Mouse (Mus musculus) forebrain, embryonic 16.5 days (tissue): ENCODE results near the gene Lztfl1. TPM values are rescaled to one million over a fixed set of nuclear protein-coding genes. Genes with fewer than 3 reads are reported as not detected.
A peak's percentile ranks its signal among the peaks of the same experiment; 100 is the strongest.
"Not testable (repeated sequence)": the region's sequence is repeated elsewhere in the genome, so short reads cannot be mapped to it uniquely, and the experiment has no call there.

ENCODE experiments used
- ATAC-seq: fragments of 200-750 bp; cut with Nextera tagmentation; 2 replicates; pipeline ENCODE4 v1.8.0; 2017; ENCODE audit warnings: mild to moderate bottlenecking, moderate library complexity
- H3K27ac ChIP-seq: fragments of 300-500 bp; sonication (generic); 2 replicates; pipeline ENCODE4 v1.5.1; 2014; ENCODE audit warnings: low read length, control low read depth
- H3K27me3 ChIP-seq: fragments of 300-500 bp; sonication (generic); replicated peaks from 2 replicates; pipeline ENCODE4 v1.6.1; 2014; ENCODE audit warnings: low read length; ENCODE audit not compliant: control insufficient read depth, insufficient read depth
- H3K36me3 ChIP-seq: fragments of 300-500 bp; sonication (generic); 2 replicates; pipeline ENCODE4 v1.6.1; 2014; ENCODE audit not compliant: control insufficient read depth, insufficient read depth
- H3K4me1 ChIP-seq: fragments of 300-500 bp; sonication (generic); replicated peaks from 2 replicates; pipeline ENCODE4 v1.6.1; 2014; ENCODE audit warnings: low read length; ENCODE audit not compliant: control insufficient read depth, insufficient read depth
- H3K4me2 ChIP-seq: fragments of 300-500 bp; sonication (generic); 2 replicates; pipeline ENCODE4 v1.6.1; 2014; ENCODE audit warnings: mild to moderate bottlenecking, low read length, control low read depth
- H3K4me3 ChIP-seq: fragments of 300-500 bp; sonication (generic); replicated peaks from 2 replicates; pipeline ENCODE4 v1.5.1; 2014; ENCODE audit warnings: mild to moderate bottlenecking, low read length, control low read depth
- H3K9ac ChIP-seq: fragments of 300-500 bp; sonication (generic); replicated peaks from 2 replicates; pipeline ENCODE4 v1.6.1; 2014; ENCODE audit warnings: low read depth, low read length, control low read depth
- H3K9me3 ChIP-seq: fragments of 300-500 bp; sonication (generic); 2 replicates; pipeline ENCODE4 v1.6.1; 2016; ENCODE audit warnings: low read length; ENCODE audit not compliant: control insufficient read depth
- WGBS: fragments of 180-500 bp; shearing (Covaris S2); extraction: QIAGEN DNeasy Blood & Tissue Kit; methylation state at CpG from one replicate; pipeline ENCODE4 v1.1.7; 2014; 5-methylcytosine and 5-hydroxymethylcytosine counted together
- polyA plus RNA-seq: library from polyadenylated mRNA; unstranded; fragments of >200 nt; fragmentation: Nextera tagmentation; extraction: Ambion mirVana; gene quantifications from 2 replicates; pipeline ENCODE4 v1.2.1, GENCODE M21; 2015

Gene Lztfl1
- polyA plus RNA-seq, 1 experiment from 2014 or later = 55.8 TPM

DNA sequence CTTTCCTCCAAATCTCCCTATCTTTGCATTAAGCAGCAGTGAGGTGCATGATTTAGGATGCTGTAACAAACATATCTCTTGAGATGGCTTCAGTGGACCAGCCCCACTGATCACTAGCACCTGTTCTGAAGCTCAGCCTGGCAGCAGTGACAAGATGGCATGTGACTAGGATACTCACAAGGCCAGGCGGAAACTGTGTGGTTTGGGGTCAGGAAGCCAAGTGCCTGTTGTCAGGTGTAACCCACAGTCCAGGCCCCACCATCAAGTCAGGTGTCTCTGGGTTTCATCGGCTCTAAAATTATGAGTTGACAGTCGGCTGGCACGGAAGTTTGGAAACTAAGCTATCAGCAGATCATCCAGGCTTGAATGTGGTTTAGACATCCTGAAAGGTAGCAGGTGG, 36.8 kb upstream of the Lztfl1 start:
- Histone ChIP-seq H3K9me3 (no peaks in the 10 kb centered on the region), H3K27ac (no peak overlapping the region), H3K4me1 (no peaks in the 10 kb centered on the region), H3K9ac (no peak overlapping the region), H3K4me3 (no peak overlapping the region), H3K4me2 (no peak overlapping the region), H3K36me3 (no peaks in the 10 kb centered on the region), H3K27me3 (no peaks in the 10 kb centered on the region)
- no peak for ATAC-seq
- 90% methylated on average over 4 of the region's 4 CpGs for WGBS

DNA sequence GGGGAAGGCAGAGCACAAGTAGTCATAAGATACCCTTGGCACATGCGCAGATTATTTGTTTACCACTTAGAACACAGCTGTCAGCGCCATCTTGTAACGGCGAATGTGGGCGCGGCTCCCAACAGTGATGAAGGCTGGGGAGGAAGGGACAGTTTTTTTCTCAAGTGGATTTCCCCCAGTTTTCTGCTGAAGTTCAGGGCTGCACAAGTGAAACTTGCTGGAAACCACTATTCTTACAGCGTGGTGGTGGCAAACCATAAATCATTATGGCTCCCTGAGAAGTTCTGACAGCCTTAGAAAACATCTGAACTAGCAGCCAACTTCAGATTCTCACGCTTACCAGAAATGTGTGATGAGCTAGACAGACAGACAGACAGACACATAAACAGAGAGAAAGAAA, 32.2 kb upstream of the Lztfl1 start:
- not testable (repeated sequence) for H3K27ac ChIP-seq, H3K9me3 ChIP-seq, H3K4me1 ChIP-seq, ATAC-seq, H3K9ac ChIP-seq, H3K36me3 ChIP-seq, H3K27me3 ChIP-seq, H3K4me2 ChIP-seq, H3K4me3 ChIP-seq
- 90% methylated on average over 7 of the region's 8 CpGs for WGBS

DNA sequence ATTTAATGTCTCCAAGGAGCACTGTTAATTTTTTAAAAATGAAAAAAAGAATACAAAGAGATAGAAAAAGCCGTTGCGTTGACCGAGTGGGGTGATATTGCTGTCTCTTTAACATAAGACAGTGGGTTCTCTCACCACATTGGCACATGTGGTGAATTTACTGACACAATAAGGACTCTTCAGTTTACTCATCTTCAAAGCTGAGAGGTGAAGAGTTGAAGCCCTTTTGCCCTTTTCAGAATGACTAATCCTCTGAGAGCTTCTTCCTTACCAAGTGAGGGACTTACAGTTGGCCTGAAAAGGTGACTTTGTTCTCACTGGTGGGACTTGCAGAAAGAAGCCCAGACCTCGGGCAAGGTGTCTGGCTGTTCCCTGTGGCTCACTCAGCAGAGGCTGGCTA, 23.3 kb upstream of the Lztfl1 start:
- no peaks in the 10 kb centered on the region for H3K27me3 ChIP-seq
- H3K27ac ChIP-seq = no peak overlapping the region
- H3K4me3 ChIP-seq = no peak overlapping the region
- 85% methylated on average over 4 of the region's 4 CpGs for WGBS
- no peak for ATAC-seq
- H3K4me2 ChIP-seq = no peak overlapping the region
- H3K9me3 ChIP-seq = no peaks in the 10 kb centered on the region
- H3K9ac ChIP-seq = no peak overlapping the region
- H3K4me1 ChIP-seq = no peaks in the 10 kb centered on the region
- H3K36me3 ChIP-seq = no peaks in the 10 kb centered on the region

DNA sequence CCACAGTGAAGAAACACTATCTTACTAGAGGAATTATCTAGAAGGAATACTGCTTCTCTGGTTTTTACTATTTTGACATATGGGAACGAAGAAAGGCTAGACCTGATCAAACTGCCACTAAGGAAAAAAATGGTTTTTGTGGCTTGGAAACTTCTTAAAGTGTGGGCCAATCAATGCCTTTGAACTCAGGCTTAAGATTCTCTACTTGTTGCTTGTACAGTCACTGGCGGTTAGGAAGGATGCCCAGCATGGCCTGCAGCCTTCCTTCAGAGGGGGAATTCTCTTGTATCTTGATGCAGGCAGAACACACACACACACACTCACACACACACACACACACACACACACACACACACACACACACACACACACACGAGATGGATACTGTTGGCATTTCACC, 16.6 kb upstream of the Lztfl1 start:
- H3K27ac ChIP-seq = no peak overlapping the region
- H3K4me3 ChIP-seq = no peak overlapping the region
- H3K27me3 ChIP-seq = no peaks in the 10 kb centered on the region
- no peaks in the 10 kb centered on the region for H3K9me3 ChIP-seq
- no peak overlapping the region for H3K4me2 ChIP-seq
- ATAC-seq = no peak
- no peaks in the 10 kb centered on the region for H3K36me3 ChIP-seq
- H3K9ac ChIP-seq = no peak overlapping the region
- H3K4me1 ChIP-seq = no peaks in the 10 kb centered on the region
- 78% methylated on average over 3 of the region's 3 CpGs for WGBS

DNA sequence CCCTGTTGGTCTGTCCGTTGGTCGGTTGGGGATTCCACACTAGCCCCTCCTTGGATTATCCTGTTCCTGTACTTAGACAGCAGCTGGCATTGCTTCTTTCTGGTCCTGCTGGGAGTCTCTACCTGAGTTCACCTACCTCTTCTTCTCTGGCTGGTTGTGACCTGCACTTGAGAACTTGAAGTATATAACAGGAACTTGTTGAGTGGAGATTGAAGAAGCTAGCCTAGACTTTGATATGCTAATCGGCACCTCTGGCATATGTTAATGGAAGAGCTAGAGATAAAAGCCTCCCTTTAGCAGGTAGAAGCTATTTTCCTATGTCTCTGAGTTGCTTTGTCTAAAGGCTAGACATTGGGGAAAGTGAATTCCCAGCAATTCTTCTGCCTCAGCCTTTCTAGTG, 13.8 kb upstream of the Lztfl1 start:
- no peak overlapping the region for H3K4me2 ChIP-seq
- WGBS = 79% methylated on average over 3 of the region's 3 CpGs
- H3K27ac ChIP-seq = no peak overlapping the region
- no peak overlapping the region for H3K4me3 ChIP-seq
- H3K27me3 ChIP-seq = no peaks in the 10 kb centered on the region
- no peaks in the 10 kb centered on the region for H3K36me3 ChIP-seq
- H3K4me1 ChIP-seq = no peaks in the 10 kb centered on the region
- H3K9ac ChIP-seq = no peak overlapping the region
- ATAC-seq = no peak
- no peaks in the 10 kb centered on the region for H3K9me3 ChIP-seq

DNA sequence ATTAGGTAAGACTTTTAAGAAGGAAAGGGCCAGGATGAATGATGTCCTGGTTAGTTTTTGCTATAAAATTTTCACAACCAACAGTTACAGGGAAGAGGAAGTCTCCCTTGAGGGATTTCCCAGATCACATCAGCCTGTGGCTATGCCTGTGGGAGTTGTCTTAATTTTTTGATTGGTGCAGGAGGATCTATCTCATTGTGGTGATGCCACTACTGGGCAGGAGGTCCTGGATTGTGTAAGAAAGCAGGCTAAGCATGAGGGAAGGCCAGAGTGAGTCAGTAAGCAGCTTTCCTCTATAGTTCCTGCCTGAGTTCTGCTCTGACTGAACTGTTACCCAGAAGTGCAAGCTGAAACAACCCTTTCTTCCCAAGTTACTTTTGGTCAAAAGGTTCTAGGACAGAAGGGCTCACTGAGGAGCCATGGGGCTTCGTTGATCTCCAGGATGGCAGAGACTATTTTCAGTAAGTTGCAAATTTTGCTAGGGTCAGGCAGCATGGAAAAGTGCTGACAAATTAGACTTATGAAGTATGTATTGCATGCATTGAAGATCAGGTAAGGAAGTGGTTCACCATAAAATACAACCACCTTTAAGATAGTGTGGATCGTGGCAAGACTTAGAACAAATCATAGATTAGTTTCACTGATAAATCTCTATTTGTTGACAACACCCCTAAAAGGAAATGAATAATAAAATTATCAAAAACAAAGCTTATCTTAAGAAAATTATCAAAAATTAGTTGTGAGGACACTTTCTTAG, 5.4 kb upstream of the Lztfl1 start:
- no peak for ATAC-seq
- Histone ChIP-seq H3K4me1 (no peaks in the 10 kb centered on the region), H3K27me3 (no peaks in the 10 kb centered on the region; the same call in 1 of the 2 replicates)

DNA sequence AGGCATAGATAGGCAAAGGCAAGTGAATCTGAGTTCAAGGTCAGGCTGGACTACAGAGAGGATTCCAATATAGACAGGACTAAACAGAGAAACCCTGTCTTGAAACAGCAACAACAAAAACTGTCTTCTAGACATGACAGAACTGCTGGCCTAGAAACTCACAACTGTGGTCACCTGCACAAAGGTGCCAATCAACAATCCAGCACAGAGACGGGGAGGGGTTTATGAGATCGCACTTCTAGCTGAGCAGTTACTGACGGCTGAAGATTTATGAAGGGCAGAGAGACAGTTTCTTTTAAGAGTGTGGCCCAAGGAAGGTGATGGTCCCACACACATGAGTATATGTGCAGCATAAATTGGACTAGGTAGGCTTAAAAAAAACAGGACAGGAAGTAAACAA, 1.2 kb downstream of the Lztfl1 start:
- Histone ChIP-seq H3K4me1 (peaks cover 8% of the 10 kb centered on the region), H3K9me3 (no peaks in the 10 kb centered on the region), H3K36me3 (no peaks in the 10 kb centered on the region; the same call in 1 of the 2 replicates), H3K27ac (no peak overlapping the region), H3K27me3 (no peaks in the 10 kb centered on the region), H3K4me3 (no peak overlapping the region), H3K9ac (no peak overlapping the region), H3K4me2 (0 out of 2 replicates have a peak overlapping the region, but pooled peaks have one; percentile 4)
- ATAC-seq = no peak
- WGBS = 72% methylated on average over 3 of the region's 3 CpGs

More for the DNA sequence above, 5.4 kb upstream of the Lztfl1 start:
- no peak overlapping the region for H3K9ac ChIP-seq
- WGBS = 78% methylated on average over 2 of the region's 2 CpGs
- H3K4me2 ChIP-seq = no peak overlapping the region
- no peak overlapping the region for H3K27ac ChIP-seq
- H3K9me3 ChIP-seq = no peaks in the 10 kb centered on the region
- no peaks in the 10 kb centered on the region for H3K36me3 ChIP-seq
- no peak overlapping the region for H3K4me3 ChIP-seq

DNA sequence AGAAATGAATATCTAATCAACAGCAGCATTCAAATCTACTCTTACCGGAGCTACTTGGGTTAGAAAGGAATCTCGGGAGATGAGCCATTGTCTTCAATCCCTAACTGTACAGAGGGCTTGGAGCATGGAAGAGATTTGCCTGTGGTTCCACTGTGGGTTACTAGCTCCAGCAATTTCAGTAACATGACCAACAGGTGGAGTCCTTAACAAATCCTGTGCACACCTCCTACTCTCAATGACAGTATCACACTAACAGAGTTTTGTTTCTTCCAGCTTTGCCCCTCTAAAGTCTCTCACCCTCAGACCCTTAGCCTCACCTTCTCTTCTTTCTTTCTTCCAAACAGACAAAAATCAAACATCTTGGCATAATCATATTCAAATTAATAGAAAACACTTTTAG, 4.4 kb downstream of the Lztfl1 start:
- Histone ChIP-seq H3K9me3 (no peaks in the 10 kb centered on the region), H3K4me3 (no peak overlapping the region), H3K36me3 (peaks cover 9% of the 10 kb centered on the region), H3K9ac (no peak overlapping the region), H3K4me1 (peaks cover 8% of the 10 kb centered on the region), H3K4me2 (no peak overlapping the region), H3K27me3 (no peaks in the 10 kb centered on the region), H3K27ac (no peak overlapping the region)
- 98% methylated on average over 2 of the region's 2 CpGs for WGBS
- ATAC-seq = no peak

DNA sequence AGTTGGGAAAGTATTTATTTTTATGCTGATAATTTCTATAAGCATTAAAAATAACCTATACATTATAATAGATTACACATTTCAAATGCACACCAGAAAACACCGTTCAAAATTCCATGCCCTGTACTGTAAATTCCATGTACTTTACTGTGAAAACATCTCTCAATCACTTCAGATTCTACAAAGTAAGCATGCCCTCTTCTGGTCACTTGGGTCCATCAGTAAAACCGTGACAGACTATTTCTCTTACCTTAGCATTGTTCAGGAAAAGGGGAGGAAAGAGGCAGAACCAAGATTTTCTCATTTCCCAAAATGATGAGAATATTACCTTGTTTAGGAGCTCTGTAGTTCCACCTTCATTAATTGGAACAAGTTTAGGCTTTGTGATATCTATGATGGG, 8.3 kb downstream of the Lztfl1 start:
- no peak for ATAC-seq
- H3K36me3 ChIP-seq = peaks cover 17% of the 10 kb centered on the region

DNA sequence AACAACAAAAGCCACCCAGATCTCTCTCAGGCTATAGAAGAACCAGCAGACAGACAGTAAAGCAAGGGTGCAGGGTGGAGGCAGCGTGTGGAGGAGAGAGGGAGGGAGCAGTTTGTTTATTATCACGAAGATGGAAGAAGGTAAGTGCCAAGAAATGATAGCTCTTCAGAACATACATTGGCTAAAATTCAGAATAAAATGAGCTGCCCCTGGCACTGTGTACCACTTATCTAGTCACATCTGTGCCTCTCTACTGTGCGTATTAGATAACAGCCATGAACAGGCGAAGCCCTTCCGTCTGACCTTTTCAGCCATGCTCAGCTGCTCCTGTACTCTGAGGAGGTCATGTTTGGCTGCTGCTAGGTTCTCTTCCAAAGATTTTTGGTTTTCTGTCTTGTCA, 15.7 kb downstream of the Lztfl1 start:
- no peak overlapping the region for H3K27ac ChIP-seq
- H3K36me3 ChIP-seq = peaks cover 15% of the 10 kb centered on the region
- H3K9ac ChIP-seq = no peak overlapping the region
- no peak overlapping the region for H3K4me2 ChIP-seq
- 78% methylated on average over 5 of the region's 5 CpGs for WGBS
- H3K4me3 ChIP-seq = no peak overlapping the region
- peak; percentile 40; the same call in 1 of the 2 replicates for ATAC-seq
- H3K27me3 ChIP-seq = no peaks in the 10 kb centered on the region
- H3K4me1 ChIP-seq = no peaks in the 10 kb centered on the region
- H3K9me3 ChIP-seq = no peaks in the 10 kb centered on the region

More for the DNA sequence above, 8.3 kb downstream of the Lztfl1 start:
- Histone ChIP-seq H3K27me3 (no peaks in the 10 kb centered on the region), H3K27ac (no peak overlapping the region), H3K9me3 (no peaks in the 10 kb centered on the region), H3K4me1 (no peaks in the 10 kb centered on the region), H3K4me2 (no peak overlapping the region), H3K4me3 (no peak overlapping the region), H3K9ac (no peak overlapping the region)
- WGBS = 46% methylated on average over 2 of the region's 2 CpGs
